In genomic region chr11:61564566-61564965, GRCm38 (mm10) we compare ENCODE assay signal across 8 mouse cellular contexts. TPM values are rescaled to one million over a fixed set of nuclear protein-coding genes. Genes with fewer than 3 reads are reported as not detected.
A peak's percentile ranks its signal among the peaks of the same experiment; 100 is the strongest.
DNase-seq lines count a peak whose midpoint lies in the region; ATAC-seq and TF ChIP-seq lines count a peak whose summit lies in the region.

No protein-coding gene starts in this region.

- ATAC-seq in forebrain, postnatal 0 days = no peak; the same call in 1 of the 2 replicates
- no peak for ATAC-seq in forebrain, embryonic 15.5 days (replicated peaks)

- H3K9me3 ChIP-seq in forebrain, postnatal 0 days (ENCODE audit: low read length) = no peaks in the 10 kb centered on the region
- H3K9me3 ChIP-seq in forebrain, embryonic 15.5 days = no peaks in the 10 kb centered on the region

- H3K9ac ChIP-seq in forebrain, postnatal 0 days = no peak overlapping the region
- H3K9ac ChIP-seq in forebrain, embryonic 15.5 days (replicated peaks) = no peak overlapping the region

- H3K4me1 ChIP-seq in forebrain, postnatal 0 days (ENCODE audit: insufficient read depth) = 0 out of 2 replicates have a peak, but pooled peaks cover 4% of the 10 kb centered on the region
- peaks cover 12% of the 10 kb centered on the region for H3K4me1 ChIP-seq in forebrain, embryonic 15.5 days

- 67% methylated on average over 2 of the region's 2 CpGs for WGBS in forebrain, postnatal 0 days
- 72% methylated on average over 2 of the region's 2 CpGs for WGBS in forebrain, embryonic 15.5 days

- no peaks in the 10 kb centered on the region for H3K27me3 ChIP-seq in forebrain, postnatal 0 days (ENCODE audit: insufficient read depth, low read length)
- H3K27me3 ChIP-seq in forebrain, embryonic 15.5 days = no peaks in the 10 kb centered on the region

- TF ChIP-seq CTCF in forebrain, postnatal 0 days (IDR thresholded peaks at IDR 0.05; ENCODE audit: low read depth) = no peak

- DNase-seq in forebrain, postnatal 0 days = peak; percentile 65
- DNase-seq in right cerebral cortex, postnatal 4 days = peak; percentile 19
- DNase-seq in right cerebral cortex, postnatal 36 days (ENCODE audit: low spot score in 2 of 2) = no peak
- peak; percentile 70 for DNase-seq in gastrocnemius, postnatal 25 days
- DNase-seq in lung, postnatal 25 days (ENCODE audit: low spot score) = peak; percentile 78
- no peak for DNase-seq in thymus, postnatal 0 days (ENCODE audit: low spot score)
- DNase-seq in left cerebral cortex, adult 8-10 months (ENCODE audit: low spot score in 2 of 2) = no peak

- no peak overlapping the region for H3K4me2 ChIP-seq in forebrain, postnatal 0 days (ENCODE audit: low read depth)
- H3K4me2 ChIP-seq in forebrain, embryonic 15.5 days (replicated peaks) = no peak overlapping the region

- no peaks in the 10 kb centered on the region for H3K36me3 ChIP-seq in forebrain, postnatal 0 days (ENCODE audit: insufficient read depth)
- no peaks in the 10 kb centered on the region for H3K36me3 ChIP-seq in forebrain, embryonic 15.5 days

- no peak overlapping the region for H3K4me3 ChIP-seq in forebrain, postnatal 0 days (ENCODE audit: low read depth, low read length)
- no peak overlapping the region for H3K4me3 ChIP-seq in forebrain, embryonic 15.5 days

- 0 out of 2 replicates have a peak overlapping the region, but pooled peaks have one; percentile 21 for H3K27ac ChIP-seq in forebrain, postnatal 0 days (ENCODE audit: low read depth, low read length)
- H3K27ac ChIP-seq in forebrain, embryonic 15.5 days (replicated peaks) = no peak overlapping the region

RNA-seq across cellular contexts. Expression of gene Epn2, which starts 14.9 kb away (rescaled TPM):
- 68.9 and 80.6 TPM in 2 replicates for total RNA-seq in forebrain, postnatal 0 days (2014; rRNA removed)
- polyA plus RNA-seq in forebrain, postnatal 0 days (2015; fragmentation: Nextera tagmentation; extraction: Ambion mirVana) = 60.7 and 77.3 TPM in 2 replicates
- 64.6 and 67.3 TPM in 2 replicates for polyA plus RNA-seq in forebrain, embryonic 15.5 days (2015; fragmentation: Nextera tagmentation; extraction: Ambion mirVana)
- 10 to 100 TPM; 15.0 to 15.5 TPM for total RNA-seq in gastrocnemius, postnatal 25 days (2021)
- polyA plus RNA-seq in thymus, postnatal 0 days (2015; fragmentation: Nextera tagmentation; extraction: Ambion mirVana) = 4.6 and 5.1 TPM in 2 replicates
- 100 to 1,000 TPM; 101 to 118 (median 107) TPM for total RNA-seq in left cerebral cortex, adult 8-10 months (2022)

RNA-seq across cellular contexts. Expression of gene B9d1, which starts 59.6 kb away (rescaled TPM):
- total RNA-seq in forebrain, postnatal 0 days (2014; rRNA removed) = 18.8 and 27.5 TPM in 2 replicates
- 25.4 and 26.8 TPM in 2 replicates for polyA plus RNA-seq in forebrain, postnatal 0 days (2015; fragmentation: Nextera tagmentation; extraction: Ambion mirVana)
- 38.8 and 42.8 TPM in 2 replicates for polyA plus RNA-seq in forebrain, embryonic 15.5 days (2015; fragmentation: Nextera tagmentation; extraction: Ambion mirVana)
- total RNA-seq in gastrocnemius, postnatal 25 days (2021) = 1 to 10 TPM; 5.5 to 7.4 TPM
- polyA plus RNA-seq in thymus, postnatal 0 days (2015; fragmentation: Nextera tagmentation; extraction: Ambion mirVana) = 6.7 and 8.9 TPM in 2 replicates
- 10 to 100 TPM; 46.9 to 57.8 (median 47.2) TPM for total RNA-seq in left cerebral cortex, adult 8-10 months (2022)

Comparison
In these comparisons a context has a peak if more than half of its experiments do, and no peak if none do; other contexts are left out.
1. DNase-seq: peak in forebrain, postnatal 0 days (single experiment), right cerebral cortex, postnatal 4 days (single experiment), gastrocnemius, postnatal 25 days (single experiment) and lung, postnatal 25 days (single experiment); none in right cerebral cortex, postnatal 36 days (0 of 2), thymus, postnatal 0 days (single experiment) and left cerebral cortex, adult 8-10 months (0 of 2).